Mouse (Mus musculus) CH12.LX (cell line): ENCODE data around the gene Myrfl.

Experiments
- CHD2 ChIP-seq: IDR thresholded peaks from 2 replicates; pipeline ENCODE4 v1.6.1; 2011; ENCODE audit warnings: low read length, improper control_type of control experiment
- CTCF ChIP-seq, 2 experiments: IDR thresholded peaks in 1 of 2; conservative IDR thresholded peaks in 1 of 2; 2 replicates each; pipeline ENCODE4 v1.5.1; 2011 to 2012; ENCODE audit warnings: low read depth in 2 of 2, low read length in 2 of 2, improper control_type of control experiment in 1 of 2, inconsistent platforms in 1 of 2, mild to moderate bottlenecking in 1 of 2, moderate library complexity in 1 of 2
- EP300 ChIP-seq: IDR thresholded peaks from 2 replicates; pipeline ENCODE4 v1.6.1; 2011; ENCODE audit warnings: low read length, improper control_type of control experiment
- HCFC1 ChIP-seq: IDR thresholded peaks from 2 replicates; pipeline ENCODE4 v1.6.1; 2012; ENCODE audit warnings: low read depth, mild to moderate bottlenecking, inconsistent platforms, low read length, improper control_type of control experiment
- MAFK ChIP-seq: IDR thresholded peaks from 2 replicates; pipeline ENCODE4 v1.6.1; 2011; ENCODE audit warnings: low read length, improper control_type of control experiment; ENCODE audit not compliant: insufficient replicate concordance
- MXI1 ChIP-seq: IDR thresholded peaks from 2 replicates; pipeline ENCODE4 v1.6.1; 2011; ENCODE audit warnings: mild to moderate bottlenecking, low read depth, low read length, improper control_type of control experiment
- POLR2A ChIP-seq: IDR thresholded peaks from 2 replicates; pipeline ENCODE4 v1.6.1; 2011; ENCODE audit warnings: low read depth, mild to moderate bottlenecking, improper control_type of control experiment, low read length
- POLR2AphosphoS2 ChIP-seq: IDR thresholded peaks from 2 replicates; pipeline ENCODE4 v1.6.1; 2011; ENCODE audit warnings: low read depth, low read length, improper control_type of control experiment
- RCOR1 ChIP-seq: conservative IDR thresholded peaks from 2 replicates; pipeline ENCODE4 v1.6.1; 2012; ENCODE audit warnings: low read depth, mild to moderate bottlenecking, inconsistent platforms, low read length, improper control_type of control experiment
- SIN3A ChIP-seq: IDR thresholded peaks from 2 replicates; pipeline ENCODE4 v1.6.1; 2012; ENCODE audit warnings: low read length, improper control_type of control experiment, inconsistent platforms
- SMC3 ChIP-seq: IDR thresholded peaks from 2 replicates; pipeline ENCODE4 v1.6.1; 2011; ENCODE audit warnings: low read depth, low read length, improper control_type of control experiment
- TBP ChIP-seq: conservative IDR thresholded peaks from 2 replicates; pipeline ENCODE4 v1.6.1; 2011; ENCODE audit warnings: low read depth, low read length, improper control_type of control experiment
- TCF12 ChIP-seq: IDR thresholded peaks from 2 replicates; pipeline ENCODE4 v1.6.1; 2014; ENCODE audit warnings: low read depth, mild to moderate bottlenecking, inconsistent platforms, low read length, improper control_type of control experiment
- USF2 ChIP-seq: conservative IDR thresholded peaks from 2 replicates; pipeline ENCODE4 v1.6.1; 2011; ENCODE audit warnings: low read depth, low read length, improper control_type of control experiment

- TF ChIP-seq POLR2A (no peak), SMC3 (no peak), HCFC1 (no peak), RCOR1 (no peak), TBP (no peak), TCF12 (no peak), USF2 (no peak), MAFK (no peak), CTCF (conservative IDR thresholded peaks at IDR 0.05 in 1 of 2, IDR thresholded peaks at IDR 0.05 in 1 of 2; ENCODE audit: low read depth in 2 of 2, low read length in 2 of 2) (no peak), EP300 (no peak), MXI1 (no peak), CHD2 (no peak), SIN3A (no peak), POLR2AphosphoS2 (no peak)
Measured at GRCm38 (mm10) chr10:116788431-116788830, 108.3 kb downstream of the Myrfl start.
